Mouse (Mus musculus) adipocyte (in vitro differentiated cells): Measurements from ENCODE around the gene Olfr1162.
"Not testable (repeated sequence)": the region's sequence is repeated elsewhere in the genome, so short reads cannot be mapped to it uniquely, and the experiment has no call there.

Experiments used
- DNase-seq: peaks from one replicate; pipeline ENCODE4 v3.0.0-alpha.2; 2016; ENCODE audit warnings: low spot score

Olfr1162 gene

DNA sequence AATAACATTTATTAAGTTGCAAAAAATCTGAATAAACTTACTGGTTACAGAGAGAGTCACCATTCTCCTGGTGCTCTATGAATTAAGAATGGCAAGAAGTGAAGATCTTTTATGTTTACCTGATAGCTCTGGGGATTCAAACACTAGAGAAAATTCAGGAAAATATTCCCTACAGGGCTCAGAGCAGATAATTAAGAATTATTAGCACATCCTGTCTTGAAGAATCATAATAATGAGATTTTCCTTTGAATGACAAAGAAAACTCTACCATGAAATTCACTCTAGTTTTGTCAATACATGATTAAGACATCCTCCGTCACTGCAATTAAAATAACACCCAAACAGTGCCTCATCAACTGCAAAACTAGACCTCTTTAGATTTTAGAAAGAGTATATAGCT is at the start of gene Olfr1162:
TSS of gene Olfr1162 (minus strand) at position 101 of the 400 bp plus-strand sequence.
- DNase-seq = no peak

DNA sequence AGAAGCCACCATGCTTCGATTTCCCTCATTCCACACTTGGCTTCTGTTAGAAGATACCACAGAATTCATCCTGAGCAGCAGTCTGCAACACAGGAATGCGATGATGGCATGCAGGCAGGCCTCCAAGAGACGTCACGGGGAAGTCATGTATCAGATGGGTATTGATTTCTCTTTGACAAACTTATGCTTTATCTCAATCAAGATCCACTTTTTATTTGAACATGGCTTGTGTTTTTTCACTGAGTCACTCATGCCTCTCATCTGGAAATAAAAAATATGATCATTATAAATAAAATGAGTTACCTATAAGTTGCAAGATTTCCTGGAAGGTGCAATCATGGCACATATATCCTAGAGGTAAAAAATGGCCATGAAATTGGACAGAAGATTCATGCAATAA is 42.9 kb upstream of the Olfr1162 start, which contains the start of gene Olfr1164:
TSS of gene Olfr1164 (minus strand) at position 101 of the 400 bp plus-strand sequence.
- no peak for DNase-seq

DNA sequence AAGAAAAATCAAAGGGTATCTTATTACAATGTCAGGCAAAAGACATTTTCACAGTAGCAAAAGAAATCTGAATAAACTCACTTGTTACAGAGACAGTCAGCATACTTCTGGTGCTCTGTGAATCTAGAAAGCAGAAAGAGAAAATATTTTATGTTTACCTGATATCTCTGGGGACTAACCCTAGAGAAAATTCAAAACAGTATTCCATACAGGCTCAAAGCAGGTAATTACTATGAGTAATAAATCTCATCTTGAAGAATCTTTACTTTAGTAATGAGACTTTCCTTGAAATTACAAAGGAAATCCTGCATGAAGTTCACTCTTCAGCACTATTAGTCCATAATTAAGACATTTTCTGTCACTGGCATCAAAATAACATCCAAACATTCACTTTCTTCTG is 20.8 kb upstream of the Olfr1162 start, which contains the start of gene Olfr1163:
TSS of gene Olfr1163 (minus strand) at position 101 of the 400 bp plus-strand sequence.
- no peak for DNase-seq

DNA sequence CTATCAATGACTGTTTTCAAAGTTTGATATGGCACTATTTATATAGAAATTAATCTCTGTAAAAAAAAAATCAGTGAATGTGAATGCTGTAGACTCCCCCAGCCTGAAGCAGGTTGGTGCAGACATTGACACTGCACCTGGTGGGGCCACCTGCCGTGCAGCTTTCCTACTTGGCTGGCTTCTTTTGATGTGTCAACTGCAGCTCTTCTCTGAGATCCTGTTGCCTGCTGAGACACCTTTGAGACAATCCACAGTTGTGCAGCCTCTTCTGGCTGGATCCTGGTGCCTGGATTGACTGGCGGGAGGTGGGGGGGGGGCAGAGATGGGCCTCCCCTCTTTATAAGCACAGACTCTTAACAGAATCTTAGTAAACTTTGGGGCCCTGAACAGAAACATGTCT is 12.7 kb upstream of the Olfr1162 start:
- no peak for DNase-seq

DNA sequence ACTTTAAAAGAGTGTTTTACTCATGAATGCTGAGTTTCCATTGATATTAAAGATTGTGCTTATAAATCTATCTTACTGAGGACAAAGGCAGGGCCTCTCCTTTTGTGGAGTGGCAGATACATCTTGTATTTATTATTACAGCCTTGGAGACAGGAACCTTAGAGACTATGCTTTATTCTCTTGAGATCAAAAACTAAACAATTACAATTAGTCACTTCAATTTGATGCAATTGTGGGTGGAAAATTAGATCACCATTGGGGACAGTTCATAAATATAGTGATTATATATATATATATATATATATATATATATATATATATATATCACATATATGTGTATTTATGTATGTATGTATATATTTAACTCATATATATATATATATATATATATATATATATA is 13.3 kb downstream of the Olfr1162 start, which contains the start of gene Olfr73:
TSS of gene Olfr73 (minus strand) at position 101 of the 400 bp plus-strand sequence.
- DNase-seq = no peak

DNA sequence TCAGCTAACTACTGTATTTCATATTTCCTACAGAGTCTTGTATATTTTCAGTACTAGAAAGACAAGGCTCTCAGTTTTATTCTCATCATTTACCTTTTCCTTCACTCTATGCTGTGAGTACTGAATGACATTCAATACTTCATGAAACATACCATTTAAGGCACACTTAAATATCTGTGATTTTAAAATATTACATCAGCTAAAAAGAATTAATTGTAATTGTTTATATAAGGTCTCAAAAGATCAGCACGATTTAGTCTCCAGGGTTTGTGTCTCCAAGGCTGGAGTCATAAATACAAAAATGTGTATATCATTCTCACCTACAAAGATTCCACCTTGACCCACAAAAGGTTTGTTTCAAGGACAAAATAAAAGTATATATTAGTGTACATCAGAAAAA is 28.5 kb downstream of the Olfr1162 start, which contains the start of gene Olfr1161:
TSS of gene Olfr1161 (plus strand) at position 301 of the 400 bp plus-strand sequence.
- not testable (repeated sequence) for DNase-seq

DNA sequence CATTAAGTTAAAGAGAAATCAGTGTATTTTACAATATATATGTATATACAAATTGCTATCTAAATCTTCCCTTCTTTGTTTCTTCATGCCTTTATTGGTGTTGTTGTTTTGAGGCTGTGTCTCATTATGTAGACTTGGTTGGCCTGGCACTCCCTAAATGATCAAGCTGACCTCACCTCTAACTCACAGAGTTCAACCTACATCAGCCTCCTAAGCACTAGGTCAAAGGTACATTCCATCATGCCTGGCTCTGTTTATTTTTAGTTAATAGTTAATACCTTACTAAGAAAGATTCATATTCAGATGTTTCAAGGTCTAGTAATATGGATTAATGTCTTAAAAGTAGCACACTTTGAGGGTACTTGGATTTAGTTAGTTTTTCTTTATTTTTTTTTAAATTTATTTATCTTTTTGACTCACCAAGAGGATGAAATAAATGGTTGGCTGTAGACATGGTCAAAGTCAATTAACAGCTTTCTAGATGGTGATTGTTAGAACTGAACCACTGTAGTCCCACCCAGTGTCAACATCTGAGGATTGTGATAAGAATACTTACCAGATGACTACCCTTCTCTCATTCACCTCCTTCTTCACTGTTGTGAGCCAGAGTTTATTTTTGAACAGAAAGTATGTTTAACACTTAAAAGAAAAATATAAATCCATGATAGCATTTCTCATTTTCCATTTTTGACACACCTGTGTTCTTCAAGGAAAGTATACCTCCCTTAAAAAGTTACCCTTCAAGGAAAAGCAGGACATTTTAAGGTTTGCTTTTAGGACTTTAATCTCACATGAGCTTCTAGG is 43.2 kb downstream of the Olfr1162 start, which contains the start of gene Olfr1160:
TSS of gene Olfr1160 (minus strand) at position 754 of the 804 bp plus-strand sequence.
- no peak for DNase-seq
